Mouse (Mus musculus) liver, postnatal 0 days (tissue): ENCODE measurements around the gene Efhd1. TPM values are rescaled to one million over a fixed set of nuclear protein-coding genes. Genes with fewer than 3 reads are reported as not detected.

ENCODE experiments used
- ATAC-seq: fragments of 200-750 bp; cut with Nextera tagmentation; 2 replicates; pipeline ENCODE4 v1.8.0; 2017; ENCODE audit warnings: mild to moderate bottlenecking, moderate library complexity
- DNase-seq: peaks from one replicate; pipeline ENCODE4 v3.0.0-alpha.2; 2016
- H3K27ac ChIP-seq: fragments of 300-500 bp; sonication (generic); 2 replicates; pipeline ENCODE4 v1.5.1; 2014; ENCODE audit warnings: antibody characterized with exemption, moderate library complexity, mild to moderate bottlenecking, low read depth
- H3K27me3 ChIP-seq: fragments of 300-500 bp; sonication (generic); 2 replicates; pipeline ENCODE4 v1.6.1; 2014; ENCODE audit warnings: low read length, control low read depth, mixed read lengths; ENCODE audit not compliant: insufficient read depth
- H3K36me3 ChIP-seq: fragments of 300-500 bp; sonication (generic); replicated peaks from 2 replicates; pipeline ENCODE4 v1.6.1; 2014; ENCODE audit warnings: mild to moderate bottlenecking, control low read depth, low read length, moderate library complexity, mixed read lengths; ENCODE audit not compliant: insufficient read depth
- H3K4me1 ChIP-seq: fragments of 300-500 bp; sonication (generic); 2 replicates; pipeline ENCODE4 v1.6.1; 2014; ENCODE audit warnings: antibody characterized with exemption, mild to moderate bottlenecking, control low read depth; ENCODE audit not compliant: insufficient read depth
- H3K4me2 ChIP-seq: fragments of 300-500 bp; sonication (generic); 2 replicates; pipeline ENCODE4 v1.6.1; 2014; ENCODE audit warnings: low read depth, mild to moderate bottlenecking, low read length, moderate library complexity, mixed read lengths
- H3K4me3 ChIP-seq: fragments of 300-500 bp; sonication (generic); 2 replicates; pipeline ENCODE4 v1.5.1; 2014; ENCODE audit warnings: low read depth, low read length
- H3K9ac ChIP-seq: fragments of 300-500 bp; sonication (generic); replicated peaks from 2 replicates; pipeline ENCODE4 v1.6.1; 2014; ENCODE audit warnings: mild to moderate bottlenecking, moderate library complexity
- H3K9me3 ChIP-seq: fragments of 300-500 bp; sonication (generic); 2 replicates; pipeline ENCODE4 v1.6.1; 2016; ENCODE audit warnings: mild to moderate bottlenecking, control low read depth, low read length, mixed read lengths
- CTCF ChIP-seq: sonication (generic); IDR thresholded peaks from 2 replicates; pipeline ENCODE4 v1.5.1; 2016; ENCODE audit warnings: antibody characterized with exemption, low read depth
- EP300 ChIP-seq: IDR thresholded peaks from 2 replicates; pipeline ENCODE4 v1.6.1; 2016; ENCODE audit warnings: antibody characterized with exemption, low read depth, mild to moderate bottlenecking
- WGBS: fragments of 180-500 bp; shearing (Covaris S2); extraction: QIAGEN DNeasy Blood & Tissue Kit; methylation state at CpG from one replicate; pipeline ENCODE4 v1.1.7; 2014; ENCODE audit not compliant: insufficient replicate concordance; 5-methylcytosine and 5-hydroxymethylcytosine counted together
- polyA plus RNA-seq: library from polyadenylated mRNA; unstranded; fragments of >200 nt; fragmentation: Nextera tagmentation; extraction: Ambion mirVana; gene quantifications from 2 replicates; pipeline ENCODE4 v1.2.1, GENCODE M21; 2015

Efhd1 gene
- 0.24 and 0.26 TPM in 2 replicates for polyA plus RNA-seq

- ATAC-seq = no peak
- TF ChIP-seq CTCF (no peak), EP300 (no peak)
Observed at GRCm38 (mm10) chr1:87264134-87265006, at the start of gene Efhd1. Gene Efhd1, plus strand, starts transcription at chr1:87264363.

GRCm38 (mm10) chr1:87214748-87215147 lies 49.4 kb upstream of the Efhd1 start:
- DNase-seq = no peak
- Histone ChIP-seq H3K27me3 (no peaks in the 10 kb centered on the region), H3K36me3 (peaks cover 12% of the 10 kb centered on the region), H3K9me3 (no peaks in the 10 kb centered on the region), H3K27ac (peak overlapping the region; percentile 100), H3K4me3 (peak overlapping the region; percentile 68), H3K4me2 (peak overlapping the region; percentile 83), H3K9ac (peak overlapping the region; percentile 93), H3K4me1 (peaks cover 36% of the 10 kb centered on the region)
- WGBS = 12% methylated on average over 4 of the region's 4 CpGs
- TF ChIP-seq EP300 (no peak), CTCF (no peak)
- no peak for ATAC-seq

More at GRCm38 (mm10) chr1:87264134-87265006, at the start of gene Efhd1:
- WGBS = under 1% methylated on average over 66 of the region's 70 CpGs
- DNase-seq = peak; percentile 27
- peaks cover 12% of the 10 kb centered on the region for H3K4me1 ChIP-seq
- peak within 1 kb of the TSS; percentile 47 for H3K4me3 ChIP-seq
- peaks cover 63% of the 10 kb centered on the region for H3K27me3 ChIP-seq
- H3K4me2 ChIP-seq = peak within 1 kb of the TSS; percentile 71
- no peak within 1 kb of the TSS for H3K27ac ChIP-seq
- H3K36me3 ChIP-seq = no peaks in the 10 kb centered on the region
- no peak within 1 kb of the TSS for H3K9ac ChIP-seq
- H3K9me3 ChIP-seq = no peaks in the 10 kb centered on the region

- Histone ChIP-seq H3K36me3 (peaks cover 43% of the 10 kb centered on the region), H3K9ac (no peak overlapping the region), H3K4me2 (peak overlapping the region; percentile 2; the same call in 1 of the 2 replicates), H3K27me3 (no peaks in the 10 kb centered on the region), H3K27ac (peak overlapping the region; percentile 19; the same call in 1 of the 2 replicates), H3K4me3 (no peak overlapping the region), H3K4me1 (peaks cover 36% of the 10 kb centered on the region), H3K9me3 (no peaks in the 10 kb centered on the region)
- DNase-seq (no peak), ATAC-seq (no peak)
- WGBS = 50% methylated on average over 3 of the region's 3 CpGs
- TF ChIP-seq CTCF (peak; percentile 69), EP300 (no peak)
Observed at GRCm38 (mm10) chr1:87217938-87218337, 46.2 kb upstream of the Efhd1 start.

GRCm38 (mm10) chr1:87225739-87226138 lies 38.4 kb upstream of the Efhd1 start:
- peaks cover 93% of the 10 kb centered on the region for H3K36me3 ChIP-seq
- H3K4me2 ChIP-seq = no peak overlapping the region
- no peak for DNase-seq
- H3K27ac ChIP-seq = no peak overlapping the region
- 89% methylated on average over 8 of the region's 8 CpGs for WGBS
- H3K9me3 ChIP-seq = no peaks in the 10 kb centered on the region
- ATAC-seq = no peak
- H3K27me3 ChIP-seq = no peaks in the 10 kb centered on the region
- H3K9ac ChIP-seq = no peak overlapping the region
- H3K4me3 ChIP-seq = no peak overlapping the region
- TF ChIP-seq CTCF = no peak
- TF ChIP-seq EP300 = no peak
- no peaks in the 10 kb centered on the region for H3K4me1 ChIP-seq

- ATAC-seq = no peak
- Histone ChIP-seq H3K9me3 (no peaks in the 10 kb centered on the region), H3K27me3 (no peaks in the 10 kb centered on the region), H3K4me2 (no peak overlapping the region), H3K36me3 (peaks cover 85% of the 10 kb centered on the region), H3K9ac (no peak overlapping the region), H3K4me1 (no peaks in the 10 kb centered on the region), H3K27ac (no peak overlapping the region), H3K4me3 (no peak overlapping the region)
- no peak for DNase-seq
- 90% methylated on average over 1 of the region's 1 CpGs for WGBS
- TF ChIP-seq CTCF = no peak
- TF ChIP-seq EP300 = no peak
Observed at GRCm38 (mm10) chr1:87226409-87227159, 37.6 kb upstream of the Efhd1 start.

- no peak for TF ChIP-seq EP300
- TF ChIP-seq CTCF = no peak
- Histone ChIP-seq H3K36me3 (peaks cover 84% of the 10 kb centered on the region), H3K27ac (no peak overlapping the region), H3K9ac (no peak overlapping the region), H3K9me3 (no peaks in the 10 kb centered on the region), H3K4me1 (no peaks in the 10 kb centered on the region), H3K4me3 (no peak overlapping the region), H3K27me3 (no peaks in the 10 kb centered on the region), H3K4me2 (no peak overlapping the region)
- no peak for ATAC-seq
- WGBS = 89% methylated on average over 3 of the region's 3 CpGs
- no peak for DNase-seq
Observed at GRCm38 (mm10) chr1:87227160-87227550, 37.0 kb upstream of the Efhd1 start.
